Mouse (Mus musculus) monocyte, adult 5-6 weeks (primary cell): ENCODE measurements around the gene Zfp36l2. TPM values are rescaled to one million over a fixed set of nuclear protein-coding genes. Genes with fewer than 3 reads are reported as not detected.

Experiments used
- ATAC-seq: fragments of 153-309, 156-312 bp; replicated peaks from 2 replicates; pipeline ENCODE4 v1.8.0; 2017; ENCODE audit warnings: mild to moderate bottlenecking; ENCODE audit not compliant: low TSS enrichment, insufficient number of reproducible peaks, severe bottlenecking, poor library complexity, low FRiP score
- total RNA-seq: library from RNA; stranded (forward); fragments of 200-1000, 200-491, 200-594 nt; gene quantifications from 3 replicates; pipeline ENCODE4 v1.2.3, GENCODE M21; 2017

Zfp36l2 gene
- total RNA-seq, 1 experiment from 2014 or later: 346 TPM

GRCm38 (mm10) chr17:84157743-84158460 is 29.8 kb downstream of the Zfp36l2 start:
- ATAC-seq: no peak

- ATAC-seq: no peak
Measured at GRCm38 (mm10) chr17:84156748-84157742, 30.7 kb downstream of the Zfp36l2 start.

- no peak for ATAC-seq
Measured at GRCm38 (mm10) chr17:84156227-84156573, 31.5 kb downstream of the Zfp36l2 start.

- no peak for ATAC-seq
Measured at GRCm38 (mm10) chr17:84155516-84156226, 32.1 kb downstream of the Zfp36l2 start.

- no peak for ATAC-seq
Measured at GRCm38 (mm10) chr17:84155029-84155338, 32.8 kb downstream of the Zfp36l2 start.

- no peak for ATAC-seq
Measured at GRCm38 (mm10) chr17:84154302-84155028, 33.3 kb downstream of the Zfp36l2 start.

- ATAC-seq: no peak
Measured at GRCm38 (mm10) chr17:84152976-84153786, 34.6 kb downstream of the Zfp36l2 start.

GRCm38 (mm10) chr17:84152206-84152975 is 35.4 kb downstream of the Zfp36l2 start:
- no peak for ATAC-seq

GRCm38 (mm10) chr17:84151306-84151705 is 36.4 kb downstream of the Zfp36l2 start:
- no peak for ATAC-seq

- ATAC-seq: no peak
Measured at GRCm38 (mm10) chr17:84150291-84150690, 37.5 kb downstream of the Zfp36l2 start.

GRCm38 (mm10) chr17:84149566-84149965 is 38.2 kb downstream of the Zfp36l2 start:
- ATAC-seq: no peak

- no peak for ATAC-seq
Measured at GRCm38 (mm10) chr17:84148499-84149484, 39.0 kb downstream of the Zfp36l2 start.

- ATAC-seq: no peak
Measured at GRCm38 (mm10) chr17:84147183-84148108, 40.3 kb downstream of the Zfp36l2 start.

- ATAC-seq: no peak
Measured at GRCm38 (mm10) chr17:84146458-84147182, 41.1 kb downstream of the Zfp36l2 start.
